Mouse (Mus musculus): ENCODE measurements at regions not wholly inside any gene's neighbourhood (a gene's known extent, or its start where the extent isn't known, plus 50 kb on each side); places are given as distances from the start of the nearest gene placed in this dataset.

- TF ChIP-seq POLR2A (IDR thresholded peaks at IDR 0.05; ENCODE audit: borderline replicate concordance, insufficient read depth, low read length) = no peak
- no peak for TF ChIP-seq CTCF (IDR thresholded peaks at IDR 0.05; ENCODE audit: borderline replicate concordance, insufficient read depth, low read depth, low read length)
Measured at GRCm38 (mm10) chr12:27593436-27593835, 251.1 kb upstream of the Sox11 start.
